Mouse (Mus musculus): ENCODE results near the gene Mid1.

Gene Mid1

GRCm38 (mm10) chrX:169685131-169685530, at the start of gene Mid1:
Gene Mid1 (plus strand): TSS chrX:169685199.
- no peak for DNase-seq (ENCODE audit: low read depth)

- no peak for DNase-seq (ENCODE audit: low read depth)
Observed at GRCm38 (mm10) chrX:169673056-169673455, 11.9 kb upstream of the Mid1 start.

- DNase-seq (ENCODE audit: low read depth): no peak
Observed at GRCm38 (mm10) chrX:169676313-169676712, 8.7 kb upstream of the Mid1 start.

GRCm38 (mm10) chrX:169685731-169686130, 732 bp downstream of the Mid1 start:
- DNase-seq (ENCODE audit: low read depth): no peak

- no peak for DNase-seq (ENCODE audit: low read depth)
Observed at GRCm38 (mm10) chrX:169691217-169691616, 6.2 kb downstream of the Mid1 start.

GRCm38 (mm10) chrX:169691675-169692074, 6.7 kb downstream of the Mid1 start:
- DNase-seq (ENCODE audit: low read depth): no peak

- no peak for DNase-seq (ENCODE audit: low read depth)
Observed at GRCm38 (mm10) chrX:169692225-169692909, 7.4 kb downstream of the Mid1 start.

GRCm38 (mm10) chrX:169704016-169704602, 19.1 kb downstream of the Mid1 start:
- no peak for DNase-seq (ENCODE audit: low read depth)

- no peak for DNase-seq (ENCODE audit: low read depth)
Observed at GRCm38 (mm10) chrX:169723511-169723910, 38.5 kb downstream of the Mid1 start.

GRCm38 (mm10) chrX:169735387-169735969, 50.5 kb downstream of the Mid1 start:
- no peak for DNase-seq (ENCODE audit: low read depth)

- no peak for DNase-seq (ENCODE audit: low read depth)
Observed at GRCm38 (mm10) chrX:169758001-169758400, 73.0 kb downstream of the Mid1 start.

- no peak for DNase-seq (ENCODE audit: low read depth)
Observed at GRCm38 (mm10) chrX:169779535-169779934, 94.5 kb downstream of the Mid1 start, which contains the start of gene 4933400A11Rik. Gene 4933400A11Rik (minus strand): TSS chrX:169779635.

GRCm38 (mm10) chrX:169789702-169790101, 104.7 kb downstream of the Mid1 start:
- no peak for DNase-seq (ENCODE audit: low read depth)

GRCm38 (mm10) chrX:169792879-169793278, 107.9 kb downstream of the Mid1 start:
- no peak for DNase-seq (ENCODE audit: low read depth)

- no peak for DNase-seq (ENCODE audit: low read depth)
Observed at GRCm38 (mm10) chrX:169794421-169794820, 109.4 kb downstream of the Mid1 start.

- no peak for DNase-seq (ENCODE audit: low read depth)
Observed at GRCm38 (mm10) chrX:169794831-169795311, 109.9 kb downstream of the Mid1 start.

- no peak for DNase-seq (ENCODE audit: low read depth)
Observed at GRCm38 (mm10) chrX:169797148-169797547, 112.1 kb downstream of the Mid1 start.

- DNase-seq (ENCODE audit: low read depth): no peak
Observed at GRCm38 (mm10) chrX:169798987-169799680, 114.1 kb downstream of the Mid1 start.

- DNase-seq (ENCODE audit: low read depth): no peak
Observed at GRCm38 (mm10) chrX:169800238-169800637, 115.2 kb downstream of the Mid1 start.

GRCm38 (mm10) chrX:169805791-169806190, 120.8 kb downstream of the Mid1 start:
- DNase-seq (ENCODE audit: low read depth): no peak

GRCm38 (mm10) chrX:169807744-169808143, 122.7 kb downstream of the Mid1 start:
- DNase-seq (ENCODE audit: low read depth): no peak

- DNase-seq (ENCODE audit: low read depth): no peak
Observed at GRCm38 (mm10) chrX:169811318-169811717, 126.3 kb downstream of the Mid1 start.

GRCm38 (mm10) chrX:169811783-169812182, 126.8 kb downstream of the Mid1 start:
- DNase-seq (ENCODE audit: low read depth): no peak

Data from c-Kit-positive CD71-negative TER-119-negative erythroid progenitor cells, embryonic 14.5 days (primary cell).